Mouse (Mus musculus) layer of hippocampus, adult 9-11 months (tissue): ENCODE data around the gene Palmd.

ENCODE experiments used
- DNase-seq: peaks from one replicate; pipeline ENCODE4 v3.0.0; 2022

Palmd gene

GRCm38 (mm10) chr3:116890576-116890975 lies 78.2 kb downstream of the Palmd start:
- no peak for DNase-seq

- DNase-seq: no peak
Observed at GRCm38 (mm10) chr3:116889358-116889757, 79.4 kb downstream of the Palmd start.

GRCm38 (mm10) chr3:116884941-116885340 lies 83.8 kb downstream of the Palmd start:
- DNase-seq: no peak

- DNase-seq: no peak
Observed at GRCm38 (mm10) chr3:116882221-116882960, 86.4 kb downstream of the Palmd start.

- no peak for DNase-seq
Observed at GRCm38 (mm10) chr3:116870372-116870771, 98.4 kb downstream of the Palmd start.
